In the genomic region with DNA sequence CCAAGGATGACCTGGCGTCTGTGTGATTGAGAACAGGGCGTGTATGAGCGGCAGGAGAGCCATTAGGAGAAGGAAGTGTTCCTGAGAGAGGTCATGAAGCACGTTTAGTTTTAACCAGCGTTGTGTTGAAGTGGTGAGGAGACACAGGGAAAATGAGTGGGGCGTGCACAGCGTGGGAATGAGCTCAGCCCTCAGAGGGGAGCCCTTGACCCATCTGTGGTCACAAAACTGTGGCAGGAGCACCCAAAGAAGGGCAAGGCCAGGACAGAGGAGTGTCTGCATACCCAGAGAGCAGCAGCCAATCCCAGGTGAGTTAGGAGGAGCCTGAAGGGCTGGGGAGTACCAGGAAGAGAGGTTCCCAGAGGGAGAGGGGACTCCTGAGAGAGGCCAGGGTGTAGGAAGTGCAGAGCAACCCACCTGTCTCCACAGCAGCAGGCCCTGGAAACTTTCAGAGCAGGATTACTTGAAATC, we compare ENCODE assay signal across 10 mouse cellular contexts. TPM values are rescaled to one million over a fixed set of nuclear protein-coding genes. Genes with fewer than 3 reads are reported as not detected.
DNase-seq lines count a peak whose midpoint lies in the region; ATAC-seq and TF ChIP-seq lines count a peak whose summit lies in the region.
"Had no signal": no experiment of that assay in that cellular context is flagged by ENCODE, and none has a peak within 500 bp of the region (broad histone marks: within the 10 kb centered on the region; RNA-seq: fewer than 3 reads in every experiment).

No protein-coding gene starts in this region.

- no peak overlapping the region for H3K4me2 ChIP-seq in kidney, embryonic 15.5 days
- H3K4me2 ChIP-seq in stomach, embryonic 14.5 days (replicated peaks; ENCODE audit: low read depth, low read length) = no peak overlapping the region; the same call in 1 of the 2 replicates
- H3K4me2 ChIP-seq: liver, embryonic 12.5 days had no signal

- H3K36me3 ChIP-seq in kidney, embryonic 15.5 days = no peaks in the 10 kb centered on the region
- H3K36me3 ChIP-seq in stomach, embryonic 14.5 days (ENCODE audit: control insufficient read depth, insufficient read depth, low read length) = no peaks in the 10 kb centered on the region
- H3K36me3 ChIP-seq: liver, embryonic 12.5 days; midbrain, embryonic 10.5 days had no signal

- peaks cover 25% of the 10 kb centered on the region for H3K27me3 ChIP-seq in kidney, embryonic 15.5 days
- H3K27me3 ChIP-seq in stomach, embryonic 14.5 days (ENCODE audit: control insufficient read depth, insufficient read depth, low read length) = no peaks in the 10 kb centered on the region

- TF ChIP-seq POLR2A in cortical plate, adult 2 months (IDR thresholded peaks at IDR 0.05; ENCODE audit: extremely low read depth, insufficient read depth, low read length) = no peak

- peaks cover 25% of the 10 kb centered on the region for H3K4me1 ChIP-seq in kidney, embryonic 15.5 days
- H3K4me1 ChIP-seq in cortical plate, adult 2 months (ENCODE audit: control insufficient read depth, insufficient read depth, low read length) = peaks cover 16% of the 10 kb centered on the region
- H3K4me1 ChIP-seq in stomach, embryonic 14.5 days (ENCODE audit: control insufficient read depth, insufficient read depth, low read length) = peaks cover 5% of the 10 kb centered on the region; the same call in 1 of the 2 replicates
- H3K4me1 ChIP-seq: liver, embryonic 12.5 days had no signal

- DNase-seq in kidney, postnatal 25 days = no peak
- DNase-seq in lung, adult 18-20 months = peak; percentile 82 to 87
- DNase-seq in spleen, postnatal 4 days (ENCODE audit: low spot score in 2 of 2) = no peak
- no peak for DNase-seq in left cerebral cortex, postnatal 14 days (ENCODE audit: low spot score in 2 of 2)
- DNase-seq: kidney, adult 8-10 months had no signal

- no peak overlapping the region for H3K9ac ChIP-seq in kidney, embryonic 15.5 days
- H3K9ac ChIP-seq in stomach, embryonic 14.5 days (replicated peaks; ENCODE audit: low read depth, low read length) = no peak overlapping the region
- H3K9ac ChIP-seq: liver, embryonic 12.5 days had no signal

- no peak for ATAC-seq in kidney, embryonic 15.5 days (replicated peaks; ENCODE audit: low FRiP score)
- ATAC-seq in stomach, embryonic 14.5 days (ENCODE audit: insufficient number of reproducible peaks, insufficient read depth, low FRiP score, low read depth) = peak; percentile 84
- ATAC-seq: liver, embryonic 12.5 days had no signal

- H3K4me3 ChIP-seq in kidney, embryonic 15.5 days (replicated peaks) = no peak overlapping the region
- H3K4me3 ChIP-seq in cortical plate, adult 2 months (ENCODE audit: insufficient read depth, low read length) = no peak overlapping the region
- no peak overlapping the region for H3K4me3 ChIP-seq in stomach, embryonic 14.5 days (ENCODE audit: low read depth, low read length)
- H3K4me3 ChIP-seq: liver, embryonic 12.5 days; midbrain, embryonic 10.5 days had no signal

- no peaks in the 10 kb centered on the region for H3K9me3 ChIP-seq in kidney, embryonic 15.5 days (replicated peaks)
- H3K9me3 ChIP-seq in stomach, embryonic 14.5 days (ENCODE audit: control insufficient read depth, low read depth, low read length) = no peaks in the 10 kb centered on the region
- H3K9me3 ChIP-seq: liver, embryonic 12.5 days; midbrain, embryonic 10.5 days had no signal

- 29% methylated on average over 7 of the region's 7 CpGs for WGBS in kidney, embryonic 15.5 days
- 27% methylated on average over 7 of the region's 7 CpGs for WGBS in stomach, embryonic 14.5 days

- H3K27ac ChIP-seq in kidney, embryonic 15.5 days = 0 out of 2 replicates have a peak overlapping the region, but pooled peaks have one; percentile 4
- peak overlapping the region; percentile 19; the same call in 1 of the 2 replicates for H3K27ac ChIP-seq in cortical plate, adult 2 months (ENCODE audit: insufficient read depth, low read length)
- H3K27ac ChIP-seq in stomach, embryonic 14.5 days (ENCODE audit: low read length) = peak overlapping the region; percentile 77; the same call in 1 of the 2 replicates
- H3K27ac ChIP-seq: liver, embryonic 12.5 days; midbrain, embryonic 10.5 days had no signal

- TF ChIP-seq CTCF in cortical plate, adult 2 months (IDR thresholded peaks at IDR 0.05; ENCODE audit: extremely low read depth, insufficient read depth, low read length) = no peak

- intact Hi-C loops in left cerebral cortex, postnatal 14 days (cut with DNase I) = no loop called here

RNA-seq across cellular contexts. Expression of a gene that starts 2.5 kb away (rescaled TPM):
- 3.7 and 3.9 TPM in 2 replicates for polyA plus RNA-seq in kidney, embryonic 15.5 days (2015; fragmentation: Nextera tagmentation; extraction: Ambion mirVana)
- polyA plus RNA-seq in cortical plate, adult 2 months (2012; rRNA removed) = 5.0 and 5.9 TPM in 2 replicates
- polyA plus RNA-seq in stomach, embryonic 14.5 days (2014; fragmentation: Nextera tagmentation; extraction: Ambion mirVana) = 13.8 and 14.3 TPM in 2 replicates
- 1 to 10 TPM; 1.9 to 4.0 TPM for total RNA-seq in left cerebral cortex, postnatal 14 days (2021)

Comparison
In these comparisons a context has a peak if more than half of its experiments do, and no peak if none do; other contexts are left out.
1. H3K27ac ChIP-seq: peak in every context shown above with its lines; median percentile 77 in stomach, embryonic 14.5 days; 19 in cortical plate, adult 2 months; 4 in kidney, embryonic 15.5 days.
2. DNase-seq: peak in lung, adult 18-20 months (2 of 2); none in kidney, postnatal 25 days (0 of 2), spleen, postnatal 4 days (0 of 2) and left cerebral cortex, postnatal 14 days (0 of 2).